Mouse (Mus musculus): ENCODE measurements at regions not wholly inside any gene's neighbourhood (a gene's known extent, or its start where the extent isn't known, plus 50 kb on each side); places are given as distances from the start of the nearest gene placed in this dataset.

DNA sequence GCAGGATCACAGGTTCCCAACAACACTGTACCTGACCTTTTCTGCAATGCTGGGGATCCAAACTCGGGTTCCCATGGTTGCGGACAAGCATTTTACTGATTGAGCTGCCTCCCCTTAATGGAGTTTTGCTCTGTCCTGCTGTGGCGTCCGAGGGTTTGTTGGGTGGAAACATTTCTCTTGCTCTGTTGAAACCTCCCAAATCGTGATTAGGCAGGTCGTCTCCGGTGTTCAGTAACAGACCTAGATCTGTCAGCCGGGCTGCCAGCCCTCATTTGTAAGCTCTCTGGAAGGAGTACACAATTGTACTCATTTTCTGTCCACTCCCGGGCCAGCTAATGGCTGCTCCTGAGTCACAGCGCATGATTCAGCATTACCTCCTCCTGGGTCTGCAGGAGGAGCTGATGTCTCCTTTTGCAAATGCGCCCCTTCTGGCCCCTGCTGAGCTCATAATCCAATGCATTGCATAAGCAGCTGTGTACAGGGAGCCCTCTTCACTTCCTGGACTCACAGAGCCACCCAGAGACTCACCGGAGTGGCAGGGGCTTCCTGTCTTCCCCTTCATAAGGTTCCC lies 49.8 kb upstream of the Sipa1l2 start:
- H3K27ac ChIP-seq (ENCODE audit: insufficient read depth, low read depth, low read length), result peak overlapping the region; percentile 34; the same call in 1 of the 2 replicates
- WGBS, result 34% methylated on average over 12 of the region's 12 CpGs
- TF ChIP-seq POLR2A (IDR thresholded peaks at IDR 0.05; ENCODE audit: insufficient read depth, low read depth, low read length), result no peak
- TF ChIP-seq CTCF (IDR thresholded peaks at IDR 0.05; ENCODE audit: insufficient read depth, low read depth, low read length), result no peak
- peaks cover 19% of the 10 kb centered on the region for H3K4me1 ChIP-seq (ENCODE audit: control insufficient read depth, insufficient read depth, low read length)
- H3K4me3 ChIP-seq (ENCODE audit: insufficient read depth, low read depth, low read length), result no peak overlapping the region
